Mouse (Mus musculus): ENCODE measurements around the gene Cacng6. TPM values are rescaled to one million over a fixed set of nuclear protein-coding genes. Genes with fewer than 3 reads are reported as not detected.
A peak's percentile ranks its signal among the peaks of the same experiment; 100 is the strongest.

Cacng6 gene
- total and polyA plus RNA-seq, 2 experiments from 2014 or later, result 0.28 TPM; not detected in 1

GRCm38 (mm10) chr7:3432066-3432465 lies 8.1 kb downstream of the Cacng6 start:
- H3K4me2 ChIP-seq (ENCODE audit: low read depth, low read length), result no peak overlapping the region
- H3K27ac ChIP-seq, result no peak overlapping the region
- DNase-seq (ENCODE audit: low spot score) (no peak), ATAC-seq (no peak)
- no peak overlapping the region for H3K9ac ChIP-seq (replicated peaks; ENCODE audit: low read length)
- H3K4me1 ChIP-seq (ENCODE audit: insufficient read depth, low read length), result no peaks in the 10 kb centered on the region
- H3K9me3 ChIP-seq (ENCODE audit: low read length), result no peaks in the 10 kb centered on the region
- no peak for TF ChIP-seq CTCF (IDR thresholded peaks at IDR 0.05; ENCODE audit: low read depth)
- no peak overlapping the region for H3K4me3 ChIP-seq (ENCODE audit: low read length)
- 77% methylated on average over 1 of the region's 1 CpGs for WGBS
- H3K27me3 ChIP-seq (ENCODE audit: insufficient read depth, low read length), result no peaks in the 10 kb centered on the region
- no peaks in the 10 kb centered on the region for H3K36me3 ChIP-seq (ENCODE audit: insufficient read depth, low read length)

GRCm38 (mm10) chr7:3437941-3438340 lies 13.9 kb downstream of the Cacng6 start:
- TF ChIP-seq CTCF (IDR thresholded peaks at IDR 0.05; ENCODE audit: low read depth), result no peak
- Histone ChIP-seq H3K4me1 (ENCODE audit: insufficient read depth, low read length) (no peaks in the 10 kb centered on the region), H3K27me3 (ENCODE audit: insufficient read depth, low read length) (no peaks in the 10 kb centered on the region), H3K9me3 (ENCODE audit: low read length) (no peaks in the 10 kb centered on the region), H3K9ac (replicated peaks; ENCODE audit: low read length) (no peak overlapping the region), H3K36me3 (ENCODE audit: insufficient read depth, low read length) (no peaks in the 10 kb centered on the region), H3K27ac (no peak overlapping the region), H3K4me3 (ENCODE audit: low read length) (no peak overlapping the region), H3K4me2 (ENCODE audit: low read depth, low read length) (no peak overlapping the region)
- no peak for DNase-seq (ENCODE audit: low spot score)
- ATAC-seq, result no peak
- WGBS, result 27% methylated on average over 5 of the region's 5 CpGs

- ATAC-seq, result no peak
Measured at GRCm38 (mm10) chr7:3439984-3440383, 16.0 kb downstream of the Cacng6 start.

GRCm38 (mm10) chr7:3440526-3440925 lies 16.5 kb downstream of the Cacng6 start:
- Histone ChIP-seq H3K4me3 (ENCODE audit: low read length) (no peak overlapping the region), H3K4me1 (ENCODE audit: insufficient read depth, low read length) (no peaks in the 10 kb centered on the region), H3K27me3 (ENCODE audit: insufficient read depth, low read length) (no peaks in the 10 kb centered on the region), H3K4me2 (ENCODE audit: low read depth, low read length) (no peak overlapping the region), H3K36me3 (ENCODE audit: insufficient read depth, low read length) (no peaks in the 10 kb centered on the region), H3K9me3 (ENCODE audit: low read length) (no peaks in the 10 kb centered on the region), H3K9ac (replicated peaks; ENCODE audit: low read length) (no peak overlapping the region), H3K27ac (no peak overlapping the region)
- peak; percentile 70 for DNase-seq (ENCODE audit: low spot score)
- TF ChIP-seq CTCF (IDR thresholded peaks at IDR 0.05; ENCODE audit: low read depth), result no peak
- peak; percentile 56; the same call in 1 of the 2 replicates for ATAC-seq
- 43% methylated on average over 8 of the region's 8 CpGs for WGBS

More at GRCm38 (mm10) chr7:3439984-3440383, 16.0 kb downstream of the Cacng6 start:
- TF ChIP-seq CTCF (IDR thresholded peaks at IDR 0.05; ENCODE audit: low read depth), result no peak
- H3K4me3 ChIP-seq (ENCODE audit: low read length), result no peak overlapping the region
- H3K9ac ChIP-seq (replicated peaks; ENCODE audit: low read length), result no peak overlapping the region
- H3K27ac ChIP-seq, result no peak overlapping the region
- H3K27me3 ChIP-seq (ENCODE audit: insufficient read depth, low read length), result no peaks in the 10 kb centered on the region
- no peak overlapping the region for H3K4me2 ChIP-seq (ENCODE audit: low read depth, low read length)
- 89% methylated on average over 10 of the region's 11 CpGs for WGBS
- H3K4me1 ChIP-seq (ENCODE audit: insufficient read depth, low read length), result no peaks in the 10 kb centered on the region
- DNase-seq (ENCODE audit: low spot score), result no peak
- H3K36me3 ChIP-seq (ENCODE audit: insufficient read depth, low read length), result no peaks in the 10 kb centered on the region
- H3K9me3 ChIP-seq (ENCODE audit: low read length), result no peaks in the 10 kb centered on the region

- DNase-seq (ENCODE audit: low spot score), result no peak
- ATAC-seq, result no peak
- no peaks in the 10 kb centered on the region for H3K36me3 ChIP-seq (ENCODE audit: insufficient read depth, low read length)
- H3K27me3 ChIP-seq (ENCODE audit: insufficient read depth, low read length), result no peaks in the 10 kb centered on the region
- H3K4me2 ChIP-seq (ENCODE audit: low read depth, low read length), result no peak overlapping the region
- H3K4me1 ChIP-seq (ENCODE audit: insufficient read depth, low read length), result no peaks in the 10 kb centered on the region
- no peak for TF ChIP-seq CTCF (IDR thresholded peaks at IDR 0.05; ENCODE audit: low read depth)
- 79% methylated on average over 10 of the region's 10 CpGs for WGBS
- H3K9ac ChIP-seq (replicated peaks; ENCODE audit: low read length), result no peak overlapping the region
- H3K27ac ChIP-seq, result no peak overlapping the region
- H3K4me3 ChIP-seq (ENCODE audit: low read length), result no peak overlapping the region
- H3K9me3 ChIP-seq (ENCODE audit: low read length), result no peaks in the 10 kb centered on the region
Measured at GRCm38 (mm10) chr7:3442476-3443062, 18.6 kb downstream of the Cacng6 start.

- H3K4me1 ChIP-seq (ENCODE audit: insufficient read depth, low read length), result no peaks in the 10 kb centered on the region
- H3K27ac ChIP-seq, result no peak overlapping the region
- H3K9me3 ChIP-seq (ENCODE audit: low read length), result no peaks in the 10 kb centered on the region
- ATAC-seq, result no peak
- TF ChIP-seq CTCF (IDR thresholded peaks at IDR 0.05; ENCODE audit: low read depth), result no peak
- DNase-seq (ENCODE audit: low spot score), result no peak
- WGBS, result 87% methylated on average over 3 of the region's 3 CpGs
- H3K9ac ChIP-seq (replicated peaks; ENCODE audit: low read length), result no peak overlapping the region
- no peaks in the 10 kb centered on the region for H3K36me3 ChIP-seq (ENCODE audit: insufficient read depth, low read length)
- H3K27me3 ChIP-seq (ENCODE audit: insufficient read depth, low read length), result no peaks in the 10 kb centered on the region
- no peak overlapping the region for H3K4me2 ChIP-seq (ENCODE audit: low read depth, low read length)
- H3K4me3 ChIP-seq (ENCODE audit: low read length), result no peak overlapping the region
Measured at GRCm38 (mm10) chr7:3444678-3445077, 20.7 kb downstream of the Cacng6 start.

- no peak overlapping the region for H3K27ac ChIP-seq
- H3K4me1 ChIP-seq (ENCODE audit: insufficient read depth, low read length), result no peaks in the 10 kb centered on the region
- no peak overlapping the region for H3K4me3 ChIP-seq (ENCODE audit: low read length)
- no peaks in the 10 kb centered on the region for H3K36me3 ChIP-seq (ENCODE audit: insufficient read depth, low read length)
- H3K27me3 ChIP-seq (ENCODE audit: insufficient read depth, low read length), result no peaks in the 10 kb centered on the region
- H3K9me3 ChIP-seq (ENCODE audit: low read length), result no peaks in the 10 kb centered on the region
- 81% methylated on average over 3 of the region's 3 CpGs for WGBS
- H3K4me2 ChIP-seq (ENCODE audit: low read depth, low read length), result no peak overlapping the region
- ATAC-seq (no peak), DNase-seq (ENCODE audit: low spot score) (no peak)
- H3K9ac ChIP-seq (replicated peaks; ENCODE audit: low read length), result no peak overlapping the region
- no peak for TF ChIP-seq CTCF (IDR thresholded peaks at IDR 0.05; ENCODE audit: low read depth)
Measured at GRCm38 (mm10) chr7:3446584-3446983, 22.6 kb downstream of the Cacng6 start.

All from hindbrain, postnatal 0 days (tissue).